Mouse (Mus musculus) bone marrow, adult 2 months (tissue): ENCODE data around the gene Selplg.

Experiments
- CTCF ChIP-seq: fragments of 200-500 bp; IDR thresholded peaks from 2 replicates; pipeline ENCODE4 v1.5.1; 2011; ENCODE audit warnings: low read length, control low read depth; ENCODE audit not compliant: control insufficient read depth, insufficient read depth
- POLR2A ChIP-seq: fragments of 200-500 bp; IDR thresholded peaks from 2 replicates; pipeline ENCODE4 v1.6.1; 2011; ENCODE audit warnings: low read depth, mild to moderate bottlenecking, control low read depth, low read length, borderline replicate concordance; ENCODE audit not compliant: control insufficient read depth

DNA sequence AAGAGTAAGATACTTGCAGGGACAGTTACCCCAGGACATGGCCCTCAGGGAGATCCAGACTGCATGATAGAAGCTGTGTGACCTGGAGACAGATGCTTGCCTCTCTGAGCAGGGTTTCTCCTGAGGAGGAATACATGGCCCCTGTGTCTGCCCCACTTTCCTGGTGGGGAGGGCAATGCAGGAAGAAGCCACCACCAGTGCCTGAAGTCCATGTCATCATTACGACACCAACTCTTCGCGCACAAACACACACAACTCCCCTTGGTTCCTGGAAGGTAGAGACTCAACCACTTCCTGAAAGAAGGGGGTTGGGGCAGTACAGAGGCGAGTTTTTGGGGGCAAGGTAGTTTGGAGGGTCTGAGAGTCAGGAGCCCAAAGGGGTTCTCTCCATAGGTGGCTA lies 8.2 kb downstream of the Selplg start:
- TF ChIP-seq CTCF, result no peak
- no peak for TF ChIP-seq POLR2A
